In the genomic region with DNA sequence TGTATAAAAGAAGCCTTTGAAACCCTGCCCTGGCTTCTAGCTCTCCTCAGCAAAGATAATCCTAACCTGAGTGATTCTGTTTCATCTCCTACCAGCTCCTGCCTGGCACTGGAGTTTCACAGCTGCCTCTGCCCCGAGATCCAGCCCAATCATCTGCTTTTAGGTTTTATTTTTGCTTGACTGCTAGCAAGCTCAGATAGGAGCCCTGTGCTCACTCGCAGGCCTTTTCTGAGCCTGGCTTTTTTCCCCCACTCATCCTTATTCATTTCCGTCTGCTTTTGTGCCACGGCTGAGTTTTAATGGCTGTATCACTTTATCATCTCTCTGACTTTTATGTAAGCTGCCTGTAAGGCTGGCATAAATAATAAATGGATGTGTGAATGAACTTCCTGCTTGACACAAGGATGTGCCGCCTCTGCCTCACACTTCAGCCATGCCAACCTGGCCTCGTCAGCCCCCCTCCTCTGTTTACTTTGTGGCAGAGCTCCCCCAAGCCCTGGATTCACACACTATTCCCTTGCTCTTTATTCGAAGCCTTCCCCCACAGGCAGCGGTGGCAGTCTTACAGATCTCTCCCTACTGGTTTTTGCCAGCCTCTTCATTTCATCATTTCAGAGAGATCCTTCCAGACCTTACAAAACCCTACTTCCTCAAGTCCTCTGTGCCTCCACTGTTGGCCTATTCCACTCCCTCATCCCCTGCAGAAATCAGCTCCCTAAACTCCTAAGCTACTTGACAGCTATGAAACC, we compare ENCODE assay signal across 8 mouse cellular contexts. TPM values are rescaled to one million over a fixed set of nuclear protein-coding genes. Genes with fewer than 3 reads are reported as not detected.
DNase-seq lines count a peak whose midpoint lies in the region; ATAC-seq lines count a peak whose summit lies in the region.

No protein-coding gene starts in this region.

- H3K27me3 ChIP-seq in heart, embryonic 14.5 days (ENCODE audit: control insufficient read depth, insufficient read depth, low read length), result no peaks in the 10 kb centered on the region
- H3K27me3 ChIP-seq in forebrain, embryonic 15.5 days, result no peaks in the 10 kb centered on the region
- no peaks in the 10 kb centered on the region for H3K27me3 ChIP-seq in liver, embryonic 15.5 days

- H3K36me3 ChIP-seq in heart, embryonic 14.5 days (ENCODE audit: control insufficient read depth, insufficient read depth, low read length), result peaks cover 18% of the 10 kb centered on the region
- H3K36me3 ChIP-seq in forebrain, embryonic 15.5 days, result no peaks in the 10 kb centered on the region
- 0 out of 2 replicates have a peak, but pooled peaks cover 4% of the 10 kb centered on the region for H3K36me3 ChIP-seq in liver, embryonic 15.5 days (replicated peaks)

- no peak for ATAC-seq in heart, embryonic 14.5 days (ENCODE audit: insufficient number of reproducible peaks, insufficient read depth, low FRiP score, low read depth)
- ATAC-seq in forebrain, embryonic 15.5 days (replicated peaks), result no peak
- ATAC-seq in liver, embryonic 15.5 days (ENCODE audit: insufficient read depth), result no peak
- ATAC-seq in CD4-positive, CD25-positive, alpha-beta regulatory T cell, adult 4 months, result no peak
- ATAC-seq in activated CD4-positive, CD25-positive, alpha-beta regulatory T cell, adult 4 months, result no peak

- DNase-seq in heart, adult 9 months (ENCODE audit: low spot score in 2 of 2), result no peak
- peak; percentile 53 for DNase-seq in 416B (ENCODE audit: low read depth)
- DNase-seq in thymus, postnatal 36 days, result no peak

- peaks cover 5 to 6% of the 10 kb centered on the region in 2 experiments; a peak in 3 of 4 replicates for H3K4me1 ChIP-seq in heart, embryonic 14.5 days (ENCODE audit: control insufficient read depth in 2 of 2, insufficient read depth in 2 of 2, low read length in 2 of 2)
- H3K4me1 ChIP-seq in forebrain, embryonic 15.5 days, result peaks cover 19% of the 10 kb centered on the region
- H3K4me1 ChIP-seq in liver, embryonic 15.5 days (replicated peaks), result peaks cover 29% of the 10 kb centered on the region

- 67% methylated on average over 8 of the region's 8 CpGs for WGBS in heart, embryonic 14.5 days
- 50% methylated on average over 8 of the region's 8 CpGs for WGBS in forebrain, embryonic 15.5 days
- WGBS in liver, embryonic 15.5 days (ENCODE audit: insufficient replicate concordance), result 64% methylated on average over 8 of the region's 8 CpGs

- H3K4me2 ChIP-seq in heart, embryonic 14.5 days (ENCODE audit: low read length), result peak overlapping the region; percentile 81
- H3K4me2 ChIP-seq in forebrain, embryonic 15.5 days (replicated peaks), result peak overlapping the region; percentile 76; the same call in 1 of the 2 replicates
- H3K4me2 ChIP-seq in liver, embryonic 15.5 days, result peak overlapping the region; percentile 97

- H3K4me3 ChIP-seq in heart, embryonic 14.5 days (ENCODE audit: control insufficient read depth in 1 of 2, insufficient read depth in 1 of 2, low read depth in 1 of 2, low read length in 2 of 2), result no peak overlapping the region
- H3K4me3 ChIP-seq in forebrain, embryonic 15.5 days, result no peak overlapping the region
- H3K4me3 ChIP-seq in liver, embryonic 15.5 days (replicated peaks), result peak overlapping the region; percentile 66; the same call in 1 of the 2 replicates

- H3K27ac ChIP-seq in heart, embryonic 14.5 days (replicated peaks in 1 of 2; ENCODE audit: control insufficient read depth in 1 of 2, insufficient read depth in 1 of 2, low read depth in 2 of 2, low read length in 2 of 2), result peak overlapping the region in 1 of 2 experiments; percentile 85; a peak in 1 of 4 replicates
- peak overlapping the region; percentile 27 for H3K27ac ChIP-seq in forebrain, embryonic 15.5 days (replicated peaks)
- 0 out of 2 replicates have a peak overlapping the region, but pooled peaks have one; percentile 88 for H3K27ac ChIP-seq in liver, embryonic 15.5 days (replicated peaks)

- peak overlapping the region; percentile 90; the same call in 1 of the 2 replicates for H3K9ac ChIP-seq in heart, embryonic 14.5 days (ENCODE audit: low read length)
- no peak overlapping the region for H3K9ac ChIP-seq in forebrain, embryonic 15.5 days (replicated peaks)
- no peak overlapping the region for H3K9ac ChIP-seq in liver, embryonic 15.5 days

- H3K9me3 ChIP-seq in heart, embryonic 14.5 days (ENCODE audit: control insufficient read depth, low read length), result no peaks in the 10 kb centered on the region
- H3K9me3 ChIP-seq in forebrain, embryonic 15.5 days, result no peaks in the 10 kb centered on the region
- no peaks in the 10 kb centered on the region for H3K9me3 ChIP-seq in liver, embryonic 15.5 days (replicated peaks)

RNA-seq across cellular contexts. Expression of a gene that starts 1.7 kb away (rescaled TPM):
- 7.0 and 7.3 TPM in 2 replicates for polyA plus RNA-seq in heart, embryonic 14.5 days (2014; fragmentation: Nextera tagmentation; extraction: Ambion mirVana)
- polyA plus RNA-seq in forebrain, embryonic 15.5 days (2015; fragmentation: Nextera tagmentation; extraction: Ambion mirVana), result 4.5 and 5.2 TPM in 2 replicates
- 4.1 and 4.2 TPM in 2 replicates for polyA plus RNA-seq in liver, embryonic 15.5 days (2015; fragmentation: Nextera tagmentation; extraction: Ambion mirVana)
- polyA plus RNA-seq in CD4-positive, CD25-positive, alpha-beta regulatory T cell, adult 4 months (2017; shearing (Covaris generic)), result 1 to 10 TPM; 3.7 to 7.3 TPM
- polyA plus RNA-seq in activated CD4-positive, CD25-positive, alpha-beta regulatory T cell, adult 4 months (2017; shearing (Covaris generic)), result 1 to 10 TPM; 2.8 to 6.0 TPM

RNA-seq across cellular contexts. Expression of a gene that starts 15.4 kb away (rescaled TPM):
- polyA plus RNA-seq in heart, embryonic 14.5 days (2014; fragmentation: Nextera tagmentation; extraction: Ambion mirVana), result not detected in 2 replicates
- 0.59 and 0.61 TPM in 2 replicates for polyA plus RNA-seq in forebrain, embryonic 15.5 days (2015; fragmentation: Nextera tagmentation; extraction: Ambion mirVana)
- polyA plus RNA-seq in liver, embryonic 15.5 days (2015; fragmentation: Nextera tagmentation; extraction: Ambion mirVana), result 0.07 TPM in 1 of 2 replicates, not detected in the other
- polyA plus RNA-seq in CD4-positive, CD25-positive, alpha-beta regulatory T cell, adult 4 months (2017; shearing (Covaris generic)), result not detected
- polyA plus RNA-seq in activated CD4-positive, CD25-positive, alpha-beta regulatory T cell, adult 4 months (2017; shearing (Covaris generic)), result under 1 TPM in 1 of 2 experiments, not detected in 1; 0.30 TPM

RNA-seq across cellular contexts. Expression of a gene that starts 21.8 kb away (rescaled TPM):
- 1.3 and 2.7 TPM in 2 replicates for polyA plus RNA-seq in heart, embryonic 14.5 days (2014; fragmentation: Nextera tagmentation; extraction: Ambion mirVana)
- 14.2 and 15.6 TPM in 2 replicates for polyA plus RNA-seq in forebrain, embryonic 15.5 days (2015; fragmentation: Nextera tagmentation; extraction: Ambion mirVana)
- 16.4 and 18.6 TPM in 2 replicates for polyA plus RNA-seq in liver, embryonic 15.5 days (2015; fragmentation: Nextera tagmentation; extraction: Ambion mirVana)
- not detected for polyA plus RNA-seq in CD4-positive, CD25-positive, alpha-beta regulatory T cell, adult 4 months (2017; shearing (Covaris generic))
- not detected for polyA plus RNA-seq in activated CD4-positive, CD25-positive, alpha-beta regulatory T cell, adult 4 months (2017; shearing (Covaris generic))

RNA-seq across cellular contexts. Expression of a gene that starts 26.2 kb away (rescaled TPM):
- polyA plus RNA-seq in heart, embryonic 14.5 days (2014; fragmentation: Nextera tagmentation; extraction: Ambion mirVana), result not detected in 2 replicates
- polyA plus RNA-seq in forebrain, embryonic 15.5 days (2015; fragmentation: Nextera tagmentation; extraction: Ambion mirVana), result 0.32 TPM in 1 of 2 replicates, not detected in the other
- polyA plus RNA-seq in liver, embryonic 15.5 days (2015; fragmentation: Nextera tagmentation; extraction: Ambion mirVana), result not detected in 2 replicates
- polyA plus RNA-seq in CD4-positive, CD25-positive, alpha-beta regulatory T cell, adult 4 months (2017; shearing (Covaris generic)), result not detected
- not detected for polyA plus RNA-seq in activated CD4-positive, CD25-positive, alpha-beta regulatory T cell, adult 4 months (2017; shearing (Covaris generic))

RNA-seq across cellular contexts. Expression of a gene that starts 32.8 kb away (rescaled TPM):
- 12.7 and 13.7 TPM in 2 replicates for polyA plus RNA-seq in heart, embryonic 14.5 days (2014; fragmentation: Nextera tagmentation; extraction: Ambion mirVana)
- 25.7 and 26.4 TPM in 2 replicates for polyA plus RNA-seq in forebrain, embryonic 15.5 days (2015; fragmentation: Nextera tagmentation; extraction: Ambion mirVana)
- polyA plus RNA-seq in liver, embryonic 15.5 days (2015; fragmentation: Nextera tagmentation; extraction: Ambion mirVana), result 5.1 and 5.8 TPM in 2 replicates
- polyA plus RNA-seq in CD4-positive, CD25-positive, alpha-beta regulatory T cell, adult 4 months (2017; shearing (Covaris generic)), result 10 to 100 TPM; 22.7 to 23.0 TPM
- polyA plus RNA-seq in activated CD4-positive, CD25-positive, alpha-beta regulatory T cell, adult 4 months (2017; shearing (Covaris generic)), result 10 to 100 TPM; 22.8 to 25.0 TPM
